Mouse (Mus musculus) kidney, postnatal 10 days (tissue): ENCODE measurements around the gene Gm10491.

Experiments
- DNase-seq: peaks from one replicate; pipeline ENCODE4 v3.0.0; 2021; ENCODE audit warnings: mixed read lengths

The Gm10491 gene

DNA sequence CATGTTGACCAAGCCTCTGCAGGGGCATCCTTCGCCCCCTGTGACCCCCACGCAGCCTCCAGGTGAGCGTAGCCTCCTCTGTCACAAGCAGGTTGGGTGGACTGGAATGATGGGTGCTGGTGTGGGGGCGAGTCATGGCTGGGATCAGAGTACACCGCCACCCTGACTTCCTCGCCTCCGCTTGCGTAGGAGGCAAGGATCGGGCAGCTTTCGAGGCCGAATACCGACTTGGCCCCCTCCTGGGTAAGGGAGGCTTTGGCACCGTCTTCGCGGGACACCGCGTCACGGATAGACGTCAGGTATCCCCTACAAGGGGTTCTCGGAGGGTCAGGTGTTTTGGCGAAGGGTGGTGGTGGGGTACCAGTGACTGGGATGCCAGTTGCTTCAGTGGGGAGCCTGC, 29.1 kb downstream of the Gm10491 start:
- DNase-seq: no peak

DNA sequence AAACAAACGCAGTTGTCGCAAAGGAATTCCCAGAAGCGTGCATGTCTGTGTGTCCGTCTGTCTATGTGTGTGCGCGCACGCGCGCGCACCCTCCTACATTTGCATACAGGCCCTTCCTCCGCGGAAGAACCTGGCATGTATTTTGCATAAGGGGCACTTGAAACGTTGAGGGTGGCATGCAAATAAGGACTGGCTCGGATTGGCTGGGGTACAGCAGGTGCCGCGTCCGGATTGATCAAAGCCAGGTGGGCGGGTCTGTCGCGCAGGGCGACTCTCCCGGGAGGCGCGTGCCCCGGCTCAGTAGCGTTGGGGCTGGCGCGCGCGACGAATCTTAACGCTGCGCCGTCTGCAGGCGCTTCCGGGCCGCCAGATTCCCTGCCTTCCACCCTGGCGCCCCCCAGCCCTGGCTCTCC, 29.6 kb downstream of the Gm10491 start, which contains the start of gene Pim2:
Gene Pim2 (plus strand): TSS at position 256 of the 413 bp plus-strand sequence.
- DNase-seq: peak; percentile 85

GRCm38 (mm10) chrX:7869826-7870225, 37.8 kb downstream of the Gm10491 start:
- DNase-seq: no peak

DNA sequence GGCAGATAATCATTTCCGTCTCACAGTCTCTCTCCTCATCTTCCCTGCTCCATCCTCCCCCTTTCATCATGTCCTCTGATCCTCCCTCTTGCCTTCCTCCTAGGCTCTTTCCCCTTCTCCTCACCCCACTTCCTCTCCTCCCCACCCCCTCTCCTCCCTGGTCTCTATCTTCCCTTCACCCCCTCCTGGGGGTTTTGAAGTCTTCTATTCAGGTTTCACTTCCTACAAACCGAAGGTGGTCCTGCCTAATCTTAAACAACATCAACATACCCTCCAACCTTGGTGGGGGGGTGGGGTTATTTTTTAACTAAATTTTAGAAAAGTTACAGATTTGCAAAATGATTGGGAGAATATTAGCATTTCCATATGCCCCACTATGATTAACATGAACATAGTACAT, 39.1 kb downstream of the Gm10491 start:
- DNase-seq: no peak

DNA sequence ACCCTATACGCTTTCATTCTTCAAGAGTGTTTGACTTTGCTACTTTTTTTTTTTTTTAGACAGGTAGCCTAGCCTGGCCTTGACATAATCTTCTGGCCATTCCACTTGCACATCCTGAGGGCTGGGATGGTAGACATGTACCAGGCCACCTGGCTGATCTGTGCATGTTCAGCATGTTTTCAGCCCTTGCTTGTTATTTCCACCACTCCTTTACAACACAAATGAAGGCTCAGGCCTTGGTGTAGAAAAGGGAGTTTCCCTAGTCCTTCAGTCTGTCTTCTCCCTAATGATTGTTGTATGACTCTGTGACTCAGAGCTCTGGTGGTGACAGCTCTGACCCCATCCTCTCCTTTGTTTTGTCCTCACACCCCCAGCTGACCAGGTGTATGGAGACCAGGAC, 40.5 kb downstream of the Gm10491 start:
- DNase-seq: no peak

DNA sequence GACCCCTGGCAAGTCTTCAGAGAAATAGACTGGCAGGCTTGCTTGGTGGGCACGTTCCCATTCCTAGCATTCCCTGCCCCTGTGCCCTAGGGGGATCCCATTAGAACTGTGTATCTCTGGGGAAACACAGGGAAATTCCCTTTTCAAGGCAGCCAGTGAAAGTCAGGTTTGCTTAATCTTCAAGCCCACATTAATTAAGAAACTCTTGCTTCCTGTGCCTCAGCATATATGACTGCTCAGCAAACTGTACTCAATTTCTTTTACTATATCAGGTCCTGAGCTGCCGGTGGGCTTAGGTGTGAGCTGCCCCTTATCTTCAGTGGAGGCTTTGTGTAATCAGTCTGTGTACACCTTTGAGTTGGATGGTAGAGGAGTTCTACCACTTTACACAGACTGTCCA, 41.8 kb downstream of the Gm10491 start:
- no peak for DNase-seq

DNA sequence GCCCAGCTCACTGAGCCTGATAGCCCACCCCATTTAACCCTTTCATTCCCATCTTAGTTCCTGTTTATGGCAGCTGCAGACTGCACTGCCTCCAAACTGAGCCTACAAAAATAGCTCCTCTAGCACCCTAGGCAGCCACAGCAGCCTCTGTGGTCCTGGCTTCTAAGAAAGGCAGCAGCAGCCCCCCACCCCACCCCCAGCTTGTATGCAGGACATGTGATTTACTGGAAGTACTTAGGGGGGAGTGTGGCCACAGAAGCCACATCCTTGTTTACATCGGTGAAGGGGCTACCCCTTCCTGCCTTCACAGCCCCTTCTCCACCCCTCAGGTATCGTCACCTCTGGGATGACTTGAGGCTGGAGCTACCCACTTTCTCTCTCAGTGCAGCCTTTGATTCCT, 42.3 kb downstream of the Gm10491 start:
- DNase-seq: no peak

DNA sequence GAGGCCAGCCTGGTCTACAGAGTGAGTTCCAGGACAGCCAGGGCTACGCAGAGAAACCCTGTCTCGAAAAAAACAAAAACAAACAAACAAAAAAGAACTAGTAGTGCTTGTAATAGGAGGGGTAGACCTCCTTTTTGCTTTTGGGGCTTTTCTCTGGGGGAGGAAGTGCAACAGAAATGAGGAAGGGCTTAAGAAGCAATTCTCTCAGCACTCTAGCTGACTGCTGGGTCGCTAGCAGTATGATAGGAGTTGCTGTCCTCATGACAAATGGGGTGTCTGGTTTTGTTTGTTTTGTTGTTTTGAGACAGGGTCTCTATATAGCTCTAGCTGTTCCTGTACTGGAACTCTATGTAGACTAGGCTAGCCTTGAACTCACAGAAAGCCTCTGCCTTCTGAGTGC, 43.1 kb downstream of the Gm10491 start:
- DNase-seq: no peak

- DNase-seq: no peak
Measured at GRCm38 (mm10) chrX:7863181-7863580, 44.5 kb downstream of the Gm10491 start.

DNA sequence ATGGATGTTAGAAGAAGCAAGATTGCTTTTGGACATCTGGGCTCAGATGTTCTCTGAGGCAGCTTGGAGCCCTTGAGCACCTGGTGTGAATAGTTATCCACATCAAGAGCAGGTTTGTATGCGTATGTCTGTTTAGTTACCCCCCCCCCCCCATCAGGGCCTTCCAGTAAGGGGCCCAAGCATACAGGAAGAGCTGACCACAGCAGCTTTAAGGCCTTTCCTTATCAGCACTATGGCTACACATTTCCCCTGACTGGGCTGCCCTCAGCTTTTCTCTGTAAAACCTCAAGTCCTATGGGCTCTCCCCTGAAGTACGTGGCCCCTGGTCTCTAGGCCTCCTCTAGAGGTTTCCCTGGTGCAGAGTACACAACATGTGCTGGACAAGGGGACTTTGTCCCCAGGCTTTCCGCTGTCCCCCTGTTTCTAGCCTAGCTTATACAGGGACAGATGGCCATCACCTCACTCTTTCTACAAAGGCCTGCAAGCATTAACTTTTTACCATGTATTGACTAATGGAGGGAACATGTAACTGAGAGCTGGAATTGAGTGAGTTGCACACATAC, 48.4 kb downstream of the Gm10491 start:
- no peak for DNase-seq
